In the genomic region with DNA sequence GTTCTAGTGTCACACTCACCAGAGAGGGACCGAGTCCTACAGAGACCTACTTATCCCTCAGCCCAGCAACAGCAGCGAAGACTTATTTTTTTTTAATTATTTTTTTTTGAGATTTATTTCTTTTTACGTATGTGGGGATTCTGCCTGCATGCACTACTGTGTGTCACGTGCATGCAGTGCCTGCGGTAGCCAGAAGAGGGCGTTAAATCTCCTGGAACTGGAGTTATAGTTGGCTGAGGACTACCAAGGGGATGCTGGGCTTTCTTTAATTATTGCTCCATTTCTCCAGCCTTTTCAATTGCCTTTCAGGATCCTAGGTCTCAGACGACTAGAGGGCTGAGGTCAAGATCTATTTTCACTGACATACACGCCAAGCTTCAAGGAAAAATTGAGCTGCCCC, we compare ENCODE assay signal across 9 mouse cellular contexts. TPM values are rescaled to one million over a fixed set of nuclear protein-coding genes. Genes with fewer than 3 reads are reported as not detected.
DNase-seq lines count a peak whose midpoint lies in the region; ATAC-seq and TF ChIP-seq lines count a peak whose summit lies in the region.
"Had no signal": no experiment of that assay in that cellular context is flagged by ENCODE, and none has a peak within 500 bp of the region (broad histone marks: within the 10 kb centered on the region; RNA-seq: fewer than 3 reads in every experiment).

No protein-coding gene starts in this region.

- H3K36me3 ChIP-seq in liver, embryonic 12.5 days = peaks cover 36% of the 10 kb centered on the region

- no peak for ATAC-seq in liver, embryonic 12.5 days
- no peak for ATAC-seq in activated CD4-positive, CD25-positive, alpha-beta regulatory T cell, adult 4 months

- H3K4me2 ChIP-seq in liver, embryonic 12.5 days = no peak overlapping the region

- no peak for TF ChIP-seq POLR2A in embryonic fibroblast, embryonic 13.5 days (IDR thresholded peaks at IDR 0.05; ENCODE audit: low read depth, low read length)

- H3K9me3 ChIP-seq in liver, embryonic 12.5 days (replicated peaks) = no peaks in the 10 kb centered on the region

- no peak overlapping the region for H3K9ac ChIP-seq in liver, embryonic 12.5 days

- no peaks in the 10 kb centered on the region for H3K27me3 ChIP-seq in liver, embryonic 12.5 days (replicated peaks)

- no peak overlapping the region for H3K27ac ChIP-seq in liver, embryonic 12.5 days
- no peak overlapping the region for H3K27ac ChIP-seq in embryonic fibroblast, embryonic 13.5 days (ENCODE audit: insufficient read depth, low read length)

- TF ChIP-seq CTCF in embryonic fibroblast, embryonic 13.5 days (IDR thresholded peaks at IDR 0.05; ENCODE audit: borderline replicate concordance, insufficient read depth, low read length) = peak; percentile 75; the same call in 1 of the 2 replicates

- DNase-seq in cerebellum, postnatal 25 days = peak; percentile 59 to 77
- no peak for DNase-seq in cerebellum, adult 9-10 months
- peak; percentile 62 for DNase-seq in liver
- DNase-seq in ES-CJ7 (ENCODE audit: low read depth, low spot score) = peak; percentile 46
- DNase-seq in retina, embryonic 14.5 days (ENCODE audit: low spot score) = peak; percentile 70

- peaks cover 32% of the 10 kb centered on the region for H3K4me1 ChIP-seq in liver, embryonic 12.5 days
- H3K4me1 ChIP-seq in embryonic fibroblast, embryonic 13.5 days (ENCODE audit: control insufficient read depth, insufficient read depth, low read length) = no peaks in the 10 kb centered on the region

- H3K4me3 ChIP-seq in liver, embryonic 12.5 days = no peak overlapping the region
- no peak overlapping the region for H3K4me3 ChIP-seq in embryonic fibroblast, embryonic 13.5 days (ENCODE audit: insufficient read depth, low read length)

- whole genome bisulfite sequencing in liver, embryonic 12.5 days (ENCODE audit: insufficient replicate concordance) = 57% methylated on average over 8 of the region's 8 CpGs

RNA-seq across cellular contexts. Expression of a gene that starts 40.4 kb away (rescaled TPM):
- polyA plus RNA-seq in liver, embryonic 12.5 days (2016; fragmentation: Nextera tagmentation; extraction: Ambion mirVana) = not detected in 2 replicates
- polyA plus RNA-seq in embryonic fibroblast, embryonic 13.5 days (2011; ENCODE audit: insufficient read length, low read depth, missing spikeins) = not detected in 2 replicates
- not detected for polyA plus RNA-seq in activated CD4-positive, CD25-positive, alpha-beta regulatory T cell, adult 4 months (2017; shearing (Covaris generic))
- polyA plus RNA-seq: lung, embryonic 16.5 days had no signal
